Mouse (Mus musculus) gastrocnemius, adult 2 months (tissue): ENCODE measurements around the gene Ylpm1. TPM values are rescaled to one million over a fixed set of nuclear protein-coding genes. Genes with fewer than 3 reads are reported as not detected.

Experiments
- DNase-seq: peaks from one replicate; pipeline ENCODE4 v3.0.0; 2022
- H3K27ac ChIP-seq: fragments of 200-600 bp; 2 replicates; pipeline ENCODE4 v1.8.1; 2022; ENCODE audit warnings: mild to moderate bottlenecking
- H3K4me3 ChIP-seq: fragments of 200-600 bp; 2 replicates; pipeline ENCODE4 v1.8.1; 2022; ENCODE audit warnings: mild to moderate bottlenecking, moderate library complexity
- CTCF ChIP-seq: fragments of 200-600 bp; IDR thresholded peaks from 2 replicates; pipeline ENCODE4 v1.8.1; 2022; ENCODE audit warnings: antibody characterized with exemption, mild to moderate bottlenecking, moderate library complexity
- intact Hi-C: fragments of 180-260 bp; cut with DNase I; formaldehyde crosslinking; loops from one replicate; pipeline ENCODE4 v1.15.1; 2025
- total RNA-seq, 2 experiments: library from RNA; stranded (reverse); gene quantifications; 2 replicates each; pipeline ENCODE4 v1.2.3; 2021

Ylpm1 gene
- total RNA-seq, 2 experiments from 2014 or later: 17.7 to 21.0 TPM

- DNase-seq: peak; percentile 90
- Histone ChIP-seq H3K4me3 (peak within 1 kb of the TSS; percentile 79), H3K27ac (peak within 1 kb of the TSS; percentile 90)
- intact Hi-C loops: no loop called here
- no peak for TF ChIP-seq CTCF
Observed at GRCm38 (mm10) chr12:84970428-84971096, 25.6 kb upstream of the Ylpm1 start, which contains the start of the genes Fcf1 and Arel1. Fcf1 (plus strand) TSS chr12:84970897. Arel1 (minus strand) TSS chr12:84970900.

DNA sequence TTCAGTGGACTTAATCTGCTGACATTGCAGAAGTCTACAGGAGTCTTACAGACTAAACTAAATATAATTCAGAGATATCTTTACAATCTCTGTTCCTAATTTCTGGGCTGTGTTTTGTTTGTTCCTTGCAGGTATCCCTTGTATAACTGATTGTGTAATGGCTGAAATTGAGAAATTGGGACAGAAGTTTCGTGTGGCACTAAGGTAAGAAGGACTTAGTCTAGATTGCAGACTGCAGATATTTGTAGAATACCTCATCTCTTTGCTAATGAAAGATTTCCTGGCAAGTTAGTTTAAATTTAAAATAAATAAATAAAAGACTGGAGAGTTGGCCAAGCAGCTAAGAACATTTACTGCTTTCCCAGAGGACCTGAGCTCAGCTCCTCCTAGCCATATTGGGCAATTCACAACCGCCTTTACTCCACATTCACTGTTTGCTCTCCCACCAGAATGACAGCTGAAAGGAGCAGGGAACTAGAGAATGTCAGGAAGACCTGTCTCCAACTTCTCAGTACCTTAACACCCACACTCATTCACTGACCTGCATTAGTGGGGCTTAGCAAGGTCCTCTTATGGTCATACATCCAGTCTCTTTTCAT lies 16.8 kb upstream of the Ylpm1 start:
- Histone ChIP-seq H3K27ac (no peak overlapping the region), H3K4me3 (no peak overlapping the region)
- no peak for TF ChIP-seq CTCF
- no peak for DNase-seq
- intact Hi-C loops: no loop called here

DNA sequence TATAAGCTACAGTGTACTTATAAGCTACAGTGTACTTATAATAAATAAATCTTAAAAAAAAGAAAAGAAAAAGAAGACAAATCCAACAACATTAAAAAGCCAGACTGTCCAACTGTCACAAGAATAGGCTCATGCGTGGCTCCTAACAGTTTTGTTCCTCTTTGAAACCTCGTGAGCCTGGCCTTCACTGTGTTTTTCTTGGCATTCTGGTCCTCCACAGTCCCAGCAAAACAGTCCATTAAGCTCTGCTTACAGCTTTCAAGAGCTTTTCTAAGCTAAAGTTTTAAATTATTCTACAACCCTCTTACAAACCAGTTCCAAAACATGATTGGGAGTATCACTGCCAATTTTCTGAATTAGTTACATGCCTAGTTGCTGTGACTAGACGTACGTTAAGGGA lies 6.7 kb upstream of the Ylpm1 start:
- TF ChIP-seq CTCF: no peak
- intact Hi-C loops: no loop called here
- DNase-seq: no peak
- Histone ChIP-seq H3K27ac (no peak overlapping the region), H3K4me3 (no peak overlapping the region)

DNA sequence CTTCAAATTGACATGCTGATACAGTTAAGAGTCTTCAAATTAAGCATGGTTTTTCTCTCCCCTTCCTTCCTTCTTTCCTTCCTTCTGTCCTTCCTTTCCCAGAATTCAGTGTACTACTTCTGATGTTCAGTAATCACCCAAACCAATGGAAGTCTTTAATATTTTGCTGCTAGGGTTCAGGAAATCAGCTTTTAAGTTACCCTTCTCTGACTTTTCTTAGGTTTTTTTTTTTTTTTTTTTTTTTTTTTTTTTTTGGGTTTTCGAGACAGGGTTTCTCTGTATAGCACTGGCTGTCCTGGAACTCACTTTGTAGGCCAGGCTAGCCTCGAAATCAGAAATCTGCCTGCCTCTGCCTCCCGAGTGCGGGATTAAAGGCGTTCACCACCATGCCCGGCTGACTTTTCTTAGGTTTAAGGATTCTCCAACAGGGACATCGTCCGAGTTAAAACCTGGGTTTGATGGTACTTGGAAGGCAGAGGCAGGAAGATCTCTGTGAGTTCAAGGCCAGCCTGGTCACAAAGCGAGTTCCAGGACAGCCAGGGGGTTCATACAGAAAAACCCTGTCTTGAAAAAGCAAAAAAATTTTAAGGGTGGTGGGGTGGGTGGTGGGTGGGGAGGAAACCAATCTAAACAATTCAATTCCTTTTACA lies 884 bp upstream of the Ylpm1 start:
- Histone ChIP-seq H3K27ac (peak overlapping the region; percentile 93; the same call in 1 of the 2 replicates), H3K4me3 (peak overlapping the region; percentile 99)
- intact Hi-C loops: no loop called here
- DNase-seq: peak; percentile 14
- no peak for TF ChIP-seq CTCF

DNA sequence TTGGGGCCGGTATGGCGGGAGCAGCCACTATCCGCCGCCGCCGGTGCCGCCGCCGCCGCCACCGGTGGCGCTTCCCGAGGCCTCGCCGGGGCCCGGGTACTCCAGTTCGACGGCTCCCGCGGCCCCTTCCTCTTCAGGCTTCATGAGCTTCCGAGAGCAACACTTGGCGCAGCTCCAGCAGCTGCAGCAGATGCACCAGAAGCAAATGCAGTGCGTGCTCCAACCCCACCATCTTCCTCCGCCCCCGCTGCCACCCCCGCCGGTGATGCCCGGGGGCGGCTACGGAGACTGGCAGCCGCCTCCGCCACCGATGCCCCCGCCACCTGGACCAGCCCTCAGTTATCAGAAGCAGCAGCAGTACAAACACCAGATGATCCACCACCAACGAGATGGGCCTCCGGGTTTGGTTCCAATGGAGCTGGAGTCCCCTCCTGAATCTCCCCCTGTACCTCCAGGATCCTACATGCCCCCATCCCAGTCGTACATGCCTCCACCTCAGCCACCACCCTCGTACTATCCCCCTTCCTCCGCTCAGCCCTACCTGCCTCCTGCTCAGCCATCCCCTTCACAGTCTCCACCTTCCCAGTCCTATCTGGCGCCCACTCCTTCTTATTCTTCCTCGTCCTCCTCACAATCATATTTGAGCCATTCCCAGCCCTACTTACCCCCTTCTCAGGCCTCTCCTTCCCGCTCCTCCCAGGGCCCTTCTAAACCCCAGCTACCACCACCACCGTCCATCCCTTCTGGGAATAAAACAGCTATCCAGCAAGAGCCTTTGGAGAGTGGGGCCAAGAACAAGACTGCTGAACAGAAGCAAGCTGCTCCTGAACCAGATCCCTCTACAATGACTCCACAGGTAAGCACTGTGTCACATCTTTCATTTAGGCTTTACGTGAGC lies 629 bp downstream of the Ylpm1 start:
- Histone ChIP-seq H3K4me3 (peak overlapping the region; percentile 99), H3K27ac (peak overlapping the region; percentile 93)
- DNase-seq: peak; percentile 68
- intact Hi-C loops: no loop called here
- TF ChIP-seq CTCF: no peak

- H3K27ac ChIP-seq: no peak overlapping the region
- peak overlapping the region; percentile 99; the same call in 1 of the 2 replicates for H3K4me3 ChIP-seq
- DNase-seq: no peak
- intact Hi-C loops: no loop called here
- TF ChIP-seq CTCF: no peak
Observed at GRCm38 (mm10) chr12:84999053-84999452, 2.9 kb downstream of the Ylpm1 start.

DNA sequence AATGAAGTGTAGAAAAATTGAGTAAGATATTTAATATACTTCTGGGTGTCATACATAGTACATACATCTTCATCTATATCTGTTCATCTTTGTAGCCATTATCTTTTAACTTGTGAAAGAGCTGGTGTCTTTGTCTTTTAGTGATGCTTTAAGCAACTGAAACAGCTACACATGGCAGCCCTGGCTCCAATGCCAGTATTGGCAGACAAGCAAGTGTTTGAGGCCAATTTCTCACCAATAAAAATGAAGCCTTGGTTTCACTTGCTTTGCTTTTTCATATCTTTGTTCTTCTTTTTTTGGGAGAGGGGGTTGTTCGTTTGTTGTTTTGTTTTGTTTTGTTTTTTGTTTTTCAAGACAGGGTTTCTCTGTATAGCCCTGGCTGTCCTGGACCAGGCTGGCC lies 10.1 kb downstream of the Ylpm1 start:
- intact Hi-C loops: no loop called here
- H3K4me3 ChIP-seq: no peak overlapping the region
- TF ChIP-seq CTCF: no peak
- DNase-seq: no peak
- H3K27ac ChIP-seq: no peak overlapping the region

DNA sequence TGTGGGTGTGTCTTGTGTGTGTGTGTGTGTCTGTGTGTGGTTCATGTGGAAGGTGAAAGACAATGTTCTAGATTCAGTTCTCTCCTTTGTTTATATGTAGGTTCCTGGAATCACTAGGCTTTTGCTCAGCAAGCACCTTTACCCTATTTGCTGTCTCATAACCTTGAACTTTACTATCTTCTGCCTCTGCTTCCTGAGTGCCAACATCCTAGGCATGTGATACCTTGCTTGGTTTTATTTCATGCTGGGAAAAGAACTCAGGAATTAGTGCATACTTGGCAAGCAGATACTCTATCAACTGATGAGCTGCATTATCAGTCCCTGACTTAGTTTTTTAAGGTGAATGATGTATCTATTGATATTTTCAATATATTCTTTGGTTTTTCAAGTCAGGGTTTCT lies 10.9 kb downstream of the Ylpm1 start:
- no peak for TF ChIP-seq CTCF
- Histone ChIP-seq H3K27ac (peak overlapping the region; percentile 38), H3K4me3 (no peak overlapping the region)
- intact Hi-C loops: no loop called here
- DNase-seq: no peak

GRCm38 (mm10) chr12:85009776-85010175 lies 13.7 kb downstream of the Ylpm1 start:
- no peak for DNase-seq
- intact Hi-C loops: no loop called here
- no peak overlapping the region for H3K27ac ChIP-seq
- no peak overlapping the region for H3K4me3 ChIP-seq
- no peak for TF ChIP-seq CTCF

DNA sequence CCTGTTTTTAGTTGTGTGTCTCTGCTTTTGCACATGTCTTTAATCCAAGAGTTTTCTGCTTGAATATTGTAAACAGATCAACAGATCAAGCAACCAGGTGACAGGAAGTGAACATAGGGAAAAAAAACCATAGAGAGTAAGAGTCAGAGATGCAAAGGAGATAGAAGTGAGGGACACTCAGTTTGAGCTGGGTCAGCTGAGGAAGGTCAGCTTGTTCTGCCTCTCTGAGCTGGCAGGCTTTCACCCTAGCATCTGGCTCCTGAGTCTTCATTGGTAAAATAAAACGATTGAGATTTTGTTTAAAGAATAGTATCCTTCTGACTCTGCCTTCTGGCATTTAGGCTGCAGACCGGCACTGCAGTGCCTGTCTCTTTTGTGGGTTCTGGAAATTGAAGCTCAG lies 14.4 kb downstream of the Ylpm1 start:
- DNase-seq: no peak
- TF ChIP-seq CTCF: no peak
- intact Hi-C loops: no loop called here
- H3K27ac ChIP-seq: no peak overlapping the region
- no peak overlapping the region for H3K4me3 ChIP-seq

- no peak for TF ChIP-seq CTCF
- intact Hi-C loops: no loop called here
- DNase-seq: no peak
- Histone ChIP-seq H3K4me3 (no peak overlapping the region), H3K27ac (no peak overlapping the region)
Observed at GRCm38 (mm10) chr12:85012185-85012584, 16.1 kb downstream of the Ylpm1 start.

GRCm38 (mm10) chr12:85022071-85022470 lies 25.9 kb downstream of the Ylpm1 start:
- intact Hi-C loops: loop anchor here (10.0 kb wide), 1 partner anchor 147 kb away; the partner anchor contains the start of gene Ltbp2
- Histone ChIP-seq H3K27ac (no peak overlapping the region), H3K4me3 (no peak overlapping the region)
- DNase-seq: no peak
- no peak for TF ChIP-seq CTCF
